Mouse (Mus musculus): ENCODE results near the gene 1700102P08Rik.

Gene 1700102P08Rik

DNA sequence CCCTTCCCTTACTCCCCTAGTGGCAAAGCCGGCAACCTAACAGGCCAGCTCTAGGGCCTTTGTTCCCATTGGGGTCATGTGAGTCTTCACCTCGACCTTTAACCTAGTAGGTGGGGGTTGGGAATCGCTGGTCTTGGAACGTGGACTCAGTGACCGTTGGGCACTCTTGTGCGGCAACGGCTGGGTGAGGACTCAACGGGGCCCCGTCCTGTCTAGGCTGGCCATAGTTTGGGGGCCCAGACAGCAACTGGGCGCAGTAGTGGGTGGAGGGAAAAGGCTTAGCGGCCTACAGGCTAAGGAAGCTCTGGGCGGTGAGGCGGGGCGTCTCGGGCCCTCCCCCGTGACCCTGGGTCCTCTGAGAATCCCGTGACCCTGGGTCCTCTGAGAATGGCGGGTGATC, at the start of gene 1700102P08Rik:
Gene 1700102P08Rik, plus strand, starts transcription at position 130 of the 400 bp plus-strand sequence.
- peak; percentile 88 for DNase-seq (ENCODE audit: low spot score)

DNA sequence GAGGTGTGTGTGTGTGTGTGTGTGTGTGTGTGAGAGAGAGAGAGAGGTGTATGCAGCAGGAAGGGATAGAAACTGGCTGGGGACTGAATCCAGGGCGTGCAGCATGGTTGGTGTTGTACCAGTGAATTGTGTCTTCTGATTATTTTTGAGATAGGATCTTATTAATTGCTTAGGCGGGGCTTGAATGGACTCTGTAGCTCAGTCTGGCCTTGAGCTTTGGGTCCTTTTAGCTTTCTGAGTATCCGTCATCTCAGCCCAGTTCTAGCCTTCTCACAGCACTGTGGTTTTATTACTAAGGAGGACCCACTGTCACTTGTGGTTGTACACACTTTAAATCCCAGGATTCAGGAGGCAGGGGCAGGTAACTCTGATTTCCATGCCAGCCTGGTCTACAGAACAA, 49.3 kb upstream of the 1700102P08Rik start:
- DNase-seq (ENCODE audit: low spot score), result no peak

DNA sequence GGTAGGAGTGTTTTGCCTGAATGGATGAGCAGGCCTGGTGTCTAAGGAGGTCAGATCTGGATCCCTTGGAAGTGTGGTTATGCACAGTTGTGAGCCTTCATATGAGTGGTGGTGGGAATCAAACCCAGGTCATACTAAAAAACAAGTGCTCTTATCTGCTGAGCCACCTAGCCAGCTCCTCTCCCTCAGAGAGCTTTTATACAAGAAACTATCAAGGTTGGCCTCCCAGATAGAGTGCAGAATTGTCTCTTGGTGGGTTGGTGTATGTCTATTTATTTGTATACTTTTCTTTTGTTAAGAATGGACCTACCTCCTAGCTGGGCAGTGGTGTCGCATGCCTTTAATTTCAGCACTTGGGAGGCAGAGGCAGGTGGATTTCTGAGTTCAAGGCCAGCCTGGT, 48.8 kb upstream of the 1700102P08Rik start:
- no peak for DNase-seq (ENCODE audit: low spot score)

DNA sequence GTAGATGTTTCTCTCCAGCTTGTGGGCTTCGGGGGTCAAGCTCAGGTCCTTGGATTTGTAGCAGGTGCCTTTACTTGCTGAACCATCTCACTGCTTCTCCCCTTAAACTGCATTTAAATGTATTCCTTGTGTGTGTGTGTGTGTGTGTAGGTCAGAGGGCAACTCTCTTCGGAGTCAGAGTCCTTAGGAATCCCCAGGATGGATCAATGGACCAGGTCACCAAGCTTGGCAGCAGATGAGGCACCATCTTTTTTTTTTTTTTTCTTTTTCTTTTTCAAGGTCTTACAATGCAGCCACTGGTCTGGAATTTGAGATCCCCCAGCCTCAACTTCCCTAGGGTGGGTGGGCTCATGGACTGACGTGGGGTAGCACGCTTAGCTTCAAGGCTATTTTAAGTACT, 48.1 kb upstream of the 1700102P08Rik start:
- DNase-seq (ENCODE audit: low spot score), result no peak

DNA sequence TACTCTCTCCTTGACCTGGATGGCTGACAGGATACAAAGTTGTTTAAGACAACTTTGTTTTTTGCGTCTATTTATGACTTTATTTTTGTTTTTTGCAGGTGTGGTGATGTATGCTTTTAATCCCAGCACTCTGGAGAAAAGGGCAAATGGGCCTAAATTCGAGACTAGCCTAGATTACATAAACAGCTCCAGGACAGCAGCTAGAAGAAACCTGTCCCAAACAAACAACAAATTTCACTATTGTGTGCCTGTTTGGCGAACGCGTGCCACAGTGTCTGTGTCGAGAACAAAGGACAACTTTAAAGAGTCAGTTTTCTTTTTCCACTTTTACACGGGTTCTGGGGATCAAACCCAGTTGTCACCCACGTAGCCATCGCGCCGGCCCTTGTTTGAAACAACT, 45.6 kb upstream of the 1700102P08Rik start:
- DNase-seq (ENCODE audit: low spot score), result no peak

DNA sequence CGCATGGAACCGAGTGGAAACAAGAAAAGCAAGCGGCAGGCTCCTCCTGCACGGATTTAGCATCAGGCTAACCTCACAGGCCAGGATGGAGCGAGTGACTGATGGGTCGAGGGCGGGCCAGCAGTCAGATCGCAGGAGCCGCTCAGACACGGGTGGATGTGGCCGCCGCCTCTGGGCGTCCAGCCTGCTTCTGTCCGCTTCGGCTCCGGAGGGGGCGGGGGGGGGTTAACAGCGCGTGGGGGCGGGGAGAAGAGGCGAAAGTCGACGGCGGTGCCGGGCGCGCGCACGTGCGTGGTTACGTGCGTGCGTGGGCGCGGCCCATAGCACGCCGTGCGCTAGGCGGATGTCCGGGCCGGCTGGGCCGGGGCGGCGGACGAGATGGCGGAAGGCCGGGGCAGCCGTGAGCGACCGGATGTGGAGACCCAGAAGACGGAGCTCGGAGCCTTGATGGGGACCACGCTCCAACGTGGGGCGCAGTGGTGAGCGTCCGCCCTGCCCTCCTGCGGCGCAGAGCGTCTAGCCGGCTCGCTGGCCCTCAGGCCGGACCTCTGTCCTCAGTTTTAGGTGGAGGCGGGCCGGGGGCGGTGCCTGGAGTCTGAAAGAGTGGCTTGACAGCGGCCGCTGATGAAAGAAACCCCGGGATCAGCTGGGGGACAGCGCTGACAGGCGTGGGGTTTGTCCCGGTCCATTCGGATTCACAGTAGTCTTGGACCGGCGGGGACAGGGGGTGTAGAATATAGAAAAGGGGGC, 44.9 kb upstream of the 1700102P08Rik start, which contains the start of gene Usp4:
Gene Usp4, plus strand, starts transcription at position 314 of the 750 bp plus-strand sequence.
- DNase-seq (ENCODE audit: low spot score), result peak; percentile 92

DNA sequence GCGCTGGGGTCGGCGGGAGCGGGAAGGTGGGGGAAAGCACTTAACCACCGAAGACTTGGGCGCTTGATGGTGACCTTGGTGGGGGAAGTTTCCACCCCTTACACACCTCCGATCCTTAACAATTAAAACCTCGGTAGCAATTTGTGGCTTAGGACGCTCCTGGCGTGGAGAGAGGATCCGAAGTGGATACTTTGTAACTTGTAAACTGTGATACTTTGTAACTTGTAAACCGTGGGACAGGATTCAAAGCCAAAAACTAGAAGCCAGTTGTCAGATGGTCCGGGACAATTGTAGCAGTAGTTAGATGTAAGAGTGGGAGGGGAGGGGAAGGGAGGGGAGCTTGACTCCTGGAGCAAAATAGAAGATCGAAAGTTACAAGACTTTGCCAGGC, 44.3 kb upstream of the 1700102P08Rik start:
- DNase-seq (ENCODE audit: low spot score), result no peak

DNA sequence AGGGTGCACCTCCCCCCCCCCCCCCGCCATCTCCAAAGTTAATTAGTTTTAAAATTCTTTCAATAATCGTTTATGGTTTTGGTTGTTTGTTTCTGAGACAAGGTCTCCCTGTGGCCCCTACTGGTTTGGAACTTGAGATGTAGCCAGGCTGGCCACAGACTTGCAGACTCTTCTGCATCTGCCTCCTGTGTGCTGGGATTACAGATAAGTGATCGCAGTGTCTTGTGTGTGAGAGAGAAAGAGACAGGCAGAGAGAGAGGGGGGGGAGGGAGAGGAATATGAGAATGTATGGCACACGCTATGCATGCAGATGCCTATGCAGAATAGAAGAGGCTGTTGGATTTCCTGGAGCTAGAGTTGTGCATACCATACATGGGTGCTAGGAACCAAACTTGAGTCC, 42.9 kb upstream of the 1700102P08Rik start:
- no peak for DNase-seq (ENCODE audit: low spot score)

DNA sequence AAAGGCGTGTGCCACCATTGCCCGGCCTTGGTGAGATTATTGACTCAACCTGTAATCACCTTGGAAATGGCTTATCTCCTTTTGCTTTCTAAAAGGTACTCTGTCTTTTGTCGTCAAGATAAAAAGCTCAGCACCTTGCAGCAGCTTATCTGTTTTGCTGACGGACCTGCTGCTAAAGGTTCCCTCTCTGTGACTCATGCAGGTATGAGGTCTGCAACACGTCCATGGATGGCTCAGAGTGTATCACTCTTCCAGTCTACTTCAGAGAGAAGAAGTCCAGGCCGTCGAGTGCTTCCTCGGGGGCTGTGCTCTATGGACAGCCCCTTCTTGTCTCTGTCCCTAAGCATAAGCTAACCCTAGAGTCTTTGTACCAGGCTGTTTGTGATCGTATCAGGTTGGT, 14.4 kb upstream of the 1700102P08Rik start:
- DNase-seq (ENCODE audit: low spot score), result peak; percentile 49

DNA sequence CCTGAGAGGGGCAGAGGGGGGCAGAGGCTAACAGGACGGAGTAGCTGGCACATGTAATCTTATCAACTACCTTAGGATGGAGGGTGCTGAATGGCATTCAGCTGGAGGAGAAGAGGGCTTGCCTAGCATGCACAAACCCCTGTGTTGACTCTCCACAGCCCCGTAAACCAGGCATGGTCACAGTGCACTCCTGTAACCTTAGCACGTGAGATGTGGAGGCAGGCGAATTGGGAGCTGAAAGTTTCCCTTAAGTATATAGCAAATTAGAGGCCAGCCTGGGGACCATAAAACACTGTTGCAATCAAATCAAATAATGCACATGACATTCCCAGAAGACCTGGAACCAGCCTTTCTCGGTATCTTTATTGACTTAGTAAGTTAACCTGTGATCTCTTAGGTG, 13.9 kb upstream of the 1700102P08Rik start:
- DNase-seq (ENCODE audit: low spot score), result peak; percentile 69

DNA sequence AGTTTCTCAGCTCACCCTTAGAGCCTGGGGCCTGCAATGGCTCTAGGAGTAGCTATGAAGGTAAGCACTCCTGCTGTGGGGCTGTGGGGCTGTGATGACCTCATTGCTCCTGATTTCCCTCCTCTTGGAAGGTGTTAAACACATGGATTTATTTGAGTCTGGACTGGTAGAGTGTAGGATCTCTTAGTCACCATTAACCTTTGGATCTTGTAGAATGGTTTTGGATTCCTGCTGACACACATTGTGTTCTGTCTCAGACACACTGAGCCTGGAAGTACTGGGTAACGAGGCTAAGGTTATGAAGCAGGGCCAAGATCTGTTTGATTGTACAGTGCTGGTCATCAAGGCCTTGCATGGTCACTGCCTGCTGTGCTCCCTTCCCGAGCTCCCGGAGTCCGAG, 13.3 kb upstream of the 1700102P08Rik start:
- DNase-seq (ENCODE audit: low spot score), result peak; percentile 23

DNA sequence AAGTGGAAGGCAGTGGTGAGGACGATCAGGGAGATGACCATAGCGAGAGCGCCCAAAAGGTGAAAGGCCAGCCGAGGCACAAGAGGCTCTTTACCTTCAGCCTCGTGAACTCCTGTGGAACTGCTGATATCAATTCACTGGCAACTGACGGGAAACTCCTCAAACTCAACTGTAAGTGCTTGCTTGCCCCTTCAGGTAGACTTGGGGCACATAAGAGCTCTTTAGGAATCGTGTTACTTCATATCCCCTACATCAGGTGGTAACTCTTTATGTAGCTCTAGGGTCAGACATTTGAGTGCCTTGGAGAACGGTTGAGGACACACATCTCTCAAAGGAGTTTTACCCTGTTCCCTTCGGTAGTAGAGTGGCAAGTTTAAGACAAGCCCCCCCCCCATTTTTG, 11.2 kb upstream of the 1700102P08Rik start:
- no peak for DNase-seq (ENCODE audit: low spot score)

DNA sequence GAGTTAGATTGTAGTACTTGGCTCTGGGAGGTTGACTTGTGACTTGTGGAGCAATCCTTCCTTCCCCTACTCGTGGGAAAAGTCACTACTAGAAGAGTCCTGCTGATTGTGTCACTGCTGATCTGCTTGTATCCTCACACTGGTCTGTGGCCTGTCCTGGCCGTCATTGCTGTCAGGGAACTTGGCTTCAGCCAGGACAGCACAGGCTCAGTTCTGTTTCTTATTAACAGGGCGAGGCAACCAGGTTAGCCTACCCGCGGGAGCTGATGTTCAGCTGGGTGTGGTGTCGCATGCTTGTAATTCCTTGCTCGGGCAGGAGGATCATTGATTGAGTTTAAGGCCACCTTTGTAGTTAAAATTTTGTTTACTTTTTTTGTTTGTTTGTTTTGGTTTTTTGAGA, 7.6 kb upstream of the 1700102P08Rik start:
- peak; percentile 83 for DNase-seq (ENCODE audit: low spot score)

DNA sequence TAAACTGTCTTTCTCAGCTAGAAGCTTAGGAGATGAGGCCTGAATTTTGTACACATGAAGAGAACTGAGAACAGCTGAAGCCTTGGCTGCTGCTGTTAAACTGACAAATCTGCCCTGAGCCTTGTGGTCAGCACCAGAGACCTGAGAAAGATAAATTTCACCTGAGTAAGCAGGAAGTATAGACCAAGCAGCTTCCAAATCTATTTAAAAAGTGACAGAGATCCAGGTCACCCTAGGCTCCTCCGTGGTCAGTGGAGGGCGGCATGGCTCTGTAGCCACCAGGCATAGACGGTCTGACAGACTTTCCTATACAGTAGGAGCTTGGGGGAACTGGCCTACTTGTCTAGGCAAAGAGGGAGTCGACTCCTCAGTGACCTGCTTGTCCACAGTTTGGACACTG, 5.8 kb upstream of the 1700102P08Rik start:
- DNase-seq (ENCODE audit: low spot score), result peak; percentile 32

DNA sequence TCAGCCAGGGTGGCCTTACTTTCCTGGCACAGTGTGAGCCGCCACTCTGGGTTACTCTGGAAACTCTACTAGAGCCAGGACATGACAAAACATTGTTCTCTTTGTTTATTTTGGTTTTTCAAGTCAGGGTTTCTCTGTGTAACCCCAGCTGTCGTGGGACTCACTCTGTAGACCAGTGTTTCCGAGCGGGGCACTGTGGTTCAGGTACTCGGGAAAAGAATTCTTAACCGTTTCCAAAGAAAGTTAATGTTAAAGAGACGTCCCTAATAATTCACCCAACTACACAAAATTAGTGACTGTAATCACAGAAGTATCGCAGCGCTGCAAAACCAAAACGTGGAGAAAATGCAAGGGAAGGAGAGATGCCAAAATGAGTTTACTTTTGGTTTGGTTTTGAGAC, 4.0 kb upstream of the 1700102P08Rik start:
- DNase-seq (ENCODE audit: low spot score), result no peak

DNA sequence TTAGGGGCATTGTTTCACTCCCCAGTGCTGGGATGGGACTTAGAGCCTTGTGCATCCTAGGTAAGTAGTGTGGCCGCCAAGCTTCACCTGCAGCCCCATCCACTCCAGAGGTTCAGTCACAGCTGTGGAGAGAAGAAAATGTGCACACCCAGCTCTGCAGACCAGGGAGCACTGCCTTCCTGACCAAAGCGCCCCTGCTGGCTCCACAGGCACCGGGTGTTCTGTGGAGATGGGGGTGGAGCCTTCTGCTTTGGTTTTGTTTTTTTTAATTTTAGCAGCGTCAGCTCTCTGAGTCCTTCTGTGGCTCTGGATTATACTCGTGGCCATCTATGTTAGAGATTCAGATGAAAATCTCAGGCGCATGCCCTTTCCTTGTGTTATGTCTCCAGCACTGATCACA, 3.4 kb upstream of the 1700102P08Rik start:
- DNase-seq (ENCODE audit: low spot score), result no peak

DNA sequence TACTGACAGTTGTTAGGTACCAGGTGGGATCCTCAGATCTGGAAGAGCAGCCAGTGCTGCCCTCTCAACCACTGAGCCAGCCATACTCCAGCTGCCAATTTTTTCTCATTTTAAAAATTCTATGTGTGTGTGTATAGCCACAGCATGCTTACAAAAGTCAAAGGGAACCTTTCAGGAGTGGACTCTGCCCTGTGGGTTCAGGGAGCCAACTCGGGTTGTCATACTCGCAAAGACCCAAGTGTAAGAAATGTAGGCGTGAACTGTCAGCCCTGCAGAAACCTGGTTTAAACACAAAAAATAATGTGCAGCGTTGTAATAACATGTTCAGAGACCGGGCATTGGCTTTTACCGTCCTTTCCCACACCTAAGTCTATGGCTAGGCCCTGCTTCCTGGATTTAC, 1.6 kb downstream of the 1700102P08Rik start:
- DNase-seq (ENCODE audit: low spot score), result no peak

DNA sequence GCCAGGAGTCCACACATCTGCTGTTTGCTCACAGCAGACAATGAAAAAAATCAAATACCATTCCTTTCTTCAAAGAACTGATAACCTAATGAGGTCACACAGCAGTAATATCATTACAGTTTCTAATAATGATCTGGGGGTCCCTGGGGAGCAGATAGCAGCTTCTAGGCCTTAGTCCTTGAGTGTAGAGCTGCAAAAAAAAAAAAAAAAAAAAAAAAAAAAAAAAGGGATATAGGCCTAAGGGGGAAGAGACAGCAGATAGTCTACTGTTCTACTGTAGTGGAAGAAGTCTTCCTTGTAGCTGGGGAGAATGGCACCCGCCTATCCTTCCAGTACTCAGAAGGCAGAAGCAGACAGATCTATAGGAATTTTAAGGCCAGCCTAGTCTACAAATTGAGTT, 2.8 kb downstream of the 1700102P08Rik start:
- DNase-seq (ENCODE audit: low spot score), result no peak

DNA sequence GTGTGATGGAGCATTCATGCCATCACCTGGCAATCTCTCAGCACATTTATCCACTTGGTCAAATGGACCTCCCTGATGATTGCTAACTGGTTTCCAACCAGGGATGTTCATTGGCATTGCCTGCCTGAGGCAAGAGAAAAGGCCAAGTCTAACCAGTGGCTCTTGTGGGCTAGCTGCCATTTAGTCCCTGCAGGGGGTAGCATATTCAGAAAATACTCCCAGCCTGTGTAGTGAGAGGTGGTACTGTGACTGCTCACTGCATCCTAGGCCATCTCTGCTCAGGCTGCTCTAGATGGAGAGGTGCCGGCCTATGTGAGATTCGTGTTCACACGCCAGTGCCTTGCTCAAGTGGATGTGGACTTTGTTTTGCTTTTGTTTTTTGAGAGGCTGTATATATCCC, 5.7 kb downstream of the 1700102P08Rik start:
- no peak for DNase-seq (ENCODE audit: low spot score)

DNA sequence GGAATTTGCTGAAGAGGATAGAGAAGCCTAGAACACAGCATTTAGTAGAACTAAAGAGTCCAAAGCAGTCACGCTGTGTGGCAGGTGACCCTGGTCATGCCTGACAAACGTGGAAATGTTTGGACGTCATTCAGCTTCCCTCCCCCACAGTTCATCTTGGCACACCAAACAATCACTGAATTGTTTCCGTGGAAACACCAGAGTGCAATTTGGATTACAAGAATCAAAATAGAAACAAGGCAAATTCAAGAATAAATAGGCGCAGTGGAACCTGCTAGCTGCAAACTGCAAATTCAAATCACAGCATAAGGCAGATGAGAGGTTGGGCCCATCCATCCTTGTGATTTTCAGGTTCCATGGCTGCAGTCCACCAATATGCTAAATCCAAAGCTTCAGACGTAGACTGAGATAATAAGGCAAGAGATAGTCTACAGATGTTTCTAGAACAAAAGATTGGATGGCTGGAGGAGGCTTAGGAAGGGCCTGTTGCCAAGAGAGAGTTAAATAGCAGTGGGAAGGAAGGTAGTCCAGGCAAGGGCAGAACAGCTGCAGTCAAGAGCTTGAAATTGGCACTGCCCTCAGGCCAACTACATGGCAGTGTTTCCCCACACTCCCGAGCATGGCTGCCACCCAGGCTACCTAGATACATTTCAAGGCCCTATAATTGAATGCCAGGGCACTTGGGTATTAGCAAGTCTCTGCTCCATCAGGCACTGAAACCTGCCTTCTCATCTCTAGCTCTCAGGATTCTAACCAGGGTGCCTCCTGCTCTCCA, 8.8 kb downstream of the 1700102P08Rik start:
- DNase-seq (ENCODE audit: low spot score), result no peak

DNA sequence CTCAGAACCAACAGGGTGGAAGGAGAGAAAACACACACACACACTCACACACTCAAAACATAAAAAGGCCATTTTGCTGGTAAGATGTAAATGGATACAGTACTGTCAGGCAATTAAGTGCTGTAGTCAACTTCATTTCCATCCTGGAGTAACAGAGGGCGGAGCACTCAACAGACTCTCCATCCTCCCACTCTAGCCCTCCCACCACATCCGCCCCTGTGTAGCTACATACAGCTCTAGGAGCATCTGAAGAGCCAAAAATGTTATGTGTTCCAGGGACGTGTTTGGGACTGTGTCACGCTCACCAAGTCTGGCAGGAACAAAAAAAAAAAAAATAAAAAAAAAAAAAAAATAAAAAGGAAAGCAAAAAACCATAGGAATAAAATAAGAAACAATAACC, 10.5 kb downstream of the 1700102P08Rik start:
- no peak for DNase-seq (ENCODE audit: low spot score)

DNA sequence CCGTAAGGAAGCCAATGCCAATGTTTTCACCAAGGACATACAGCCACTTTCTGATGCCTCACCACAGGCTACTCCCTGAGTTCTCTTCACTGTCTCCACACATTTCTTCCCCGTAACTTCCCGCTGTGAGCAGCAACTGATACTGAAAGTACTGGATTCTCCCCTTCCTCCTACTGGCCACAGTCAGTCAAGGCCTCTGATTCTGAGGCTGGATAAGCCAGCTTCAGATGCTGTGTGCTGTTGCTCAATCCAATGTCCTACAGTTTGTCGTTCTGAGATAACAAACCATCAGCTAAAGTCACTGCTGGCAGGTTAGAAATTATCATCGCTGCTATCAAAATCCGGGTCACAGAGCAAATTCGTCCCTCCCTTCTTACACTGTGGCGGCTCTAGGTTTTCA, 11.8 kb downstream of the 1700102P08Rik start:
- no peak for DNase-seq (ENCODE audit: low spot score)

DNA sequence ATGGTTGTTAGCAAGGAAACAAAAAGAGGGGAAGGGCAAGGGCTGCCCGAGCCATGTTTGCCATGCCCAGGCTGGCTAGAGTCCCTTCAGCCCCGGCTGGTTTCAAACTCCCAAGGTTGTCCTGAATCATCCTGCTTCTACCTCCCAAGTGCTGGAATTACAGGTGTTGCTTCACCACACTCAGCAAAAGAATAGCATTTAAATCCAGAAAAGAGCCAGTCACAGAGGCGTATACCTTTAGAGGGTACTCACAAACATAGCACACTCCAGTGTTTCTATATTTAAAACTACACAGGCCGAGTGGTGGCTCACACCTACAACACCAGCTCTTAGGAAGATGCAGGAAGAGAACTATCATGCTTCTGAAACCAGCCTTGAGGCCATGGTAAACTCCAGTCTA, 16.9 kb downstream of the 1700102P08Rik start:
- DNase-seq (ENCODE audit: low spot score), result no peak
